Mouse (Mus musculus): ENCODE measurements around the gene Ubxn2a. TPM values are rescaled to one million over a fixed set of nuclear protein-coding genes. Genes with fewer than 3 reads are reported as not detected.
A peak's percentile ranks its signal among the peaks of the same experiment; 100 is the strongest.
"Not testable (repeated sequence)": the region's sequence is repeated elsewhere in the genome, so short reads cannot be mapped to it uniquely, and the experiment has no call there.

Gene Ubxn2a
- 31.6 and 32.3 TPM in 2 replicates for polyA plus RNA-seq (2015; fragmentation: Nextera tagmentation; extraction: Ambion mirVana)

DNA sequence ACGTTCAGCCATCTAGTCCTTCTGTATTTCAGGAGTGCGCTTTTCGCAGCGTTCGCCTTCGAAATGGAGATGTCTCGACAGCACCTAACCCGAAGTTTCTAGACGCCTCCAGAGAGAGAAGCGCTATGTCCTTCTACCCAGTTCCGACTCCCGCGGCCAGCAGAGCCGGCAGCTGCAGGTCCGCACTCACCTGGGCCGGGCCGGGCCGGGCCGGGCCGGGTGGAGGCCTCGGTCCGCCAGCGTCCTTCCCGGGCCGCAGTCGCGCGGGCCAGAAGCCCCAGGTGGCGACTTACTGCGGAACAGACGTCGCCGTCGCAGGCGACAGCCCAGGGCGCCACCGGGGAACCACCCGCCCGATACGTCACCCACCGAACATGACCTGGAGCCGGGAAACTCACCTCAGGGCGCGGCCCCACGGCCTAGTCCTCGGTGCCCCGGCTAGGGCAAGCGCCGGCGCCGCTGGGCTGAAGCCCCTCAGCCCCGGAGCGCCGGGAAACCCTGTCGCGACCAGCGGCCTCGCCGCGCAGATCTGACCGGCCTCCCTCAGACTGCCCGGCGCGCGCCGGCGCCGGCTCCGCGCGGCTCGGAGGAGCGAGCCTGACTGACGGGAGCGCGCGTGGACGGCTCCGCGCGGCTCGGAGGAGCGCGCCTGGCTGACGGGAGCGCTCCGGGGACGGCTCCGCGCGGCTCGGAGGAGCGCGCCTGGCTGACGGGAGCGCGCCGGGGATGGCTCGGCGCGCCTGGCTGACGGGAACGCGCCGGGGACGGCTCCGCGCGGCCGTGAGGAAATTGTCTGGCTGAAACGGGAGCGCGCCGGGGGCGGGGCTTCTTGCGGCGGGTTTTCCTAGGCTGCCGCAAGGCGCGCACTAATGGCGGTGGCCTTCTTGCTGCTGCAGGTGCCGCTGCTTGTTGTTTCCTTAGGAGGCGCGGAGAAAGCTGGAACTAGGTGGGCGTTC lies at the start of gene Ubxn2a:
TSS of gene Ubxn2a (minus strand) at position 755 of the 956 bp plus-strand sequence.
- Histone ChIP-seq H3K4me3 (replicated peaks) (peak within 1 kb of the TSS; percentile 80), H3K9ac (peak within 1 kb of the TSS; percentile 74), H3K27ac (peak within 1 kb of the TSS; percentile 86), H3K36me3 (no peaks in the 10 kb centered on the region), H3K27me3 (replicated peaks) (no peaks in the 10 kb centered on the region), H3K4me1 (no peaks in the 10 kb centered on the region), H3K9me3 (no peaks in the 10 kb centered on the region), H3K4me2 (peak within 1 kb of the TSS; percentile 88)
- peak; percentile 97 for ATAC-seq (ENCODE audit: insufficient read depth, low FRiP score, low read depth)
- under 1% methylated on average over 122 of the region's 125 CpGs for WGBS

DNA sequence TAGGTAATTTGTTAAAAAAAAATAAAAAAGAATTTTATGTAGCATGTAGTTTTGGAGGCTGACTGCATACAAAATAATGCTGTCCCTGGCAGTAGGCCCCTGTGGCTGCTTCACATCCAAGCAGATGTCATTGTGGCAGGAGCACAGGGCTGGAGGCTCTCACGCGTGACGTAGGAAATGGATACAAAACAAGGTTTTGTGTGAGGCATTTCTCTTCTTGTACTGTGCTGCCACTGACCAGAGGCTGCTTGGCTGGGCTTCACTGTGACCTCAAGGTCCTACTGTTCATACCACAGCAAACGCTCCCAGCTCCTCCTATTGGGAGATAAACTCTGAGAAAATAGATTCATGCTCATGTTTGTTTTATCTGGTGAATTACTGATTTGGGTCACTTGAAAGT lies 45.7 kb upstream of the Ubxn2a start:
- no peaks in the 10 kb centered on the region for H3K27me3 ChIP-seq (replicated peaks)
- H3K36me3 ChIP-seq = peaks cover 31% of the 10 kb centered on the region
- no peak overlapping the region for H3K4me2 ChIP-seq
- no peak overlapping the region for H3K9ac ChIP-seq
- no peak overlapping the region for H3K4me3 ChIP-seq (replicated peaks)
- no peaks in the 10 kb centered on the region for H3K4me1 ChIP-seq
- H3K9me3 ChIP-seq = no peaks in the 10 kb centered on the region
- WGBS = 77% methylated on average over 4 of the region's 4 CpGs
- no peak overlapping the region for H3K27ac ChIP-seq
- no peak for ATAC-seq (ENCODE audit: insufficient read depth, low FRiP score, low read depth)

DNA sequence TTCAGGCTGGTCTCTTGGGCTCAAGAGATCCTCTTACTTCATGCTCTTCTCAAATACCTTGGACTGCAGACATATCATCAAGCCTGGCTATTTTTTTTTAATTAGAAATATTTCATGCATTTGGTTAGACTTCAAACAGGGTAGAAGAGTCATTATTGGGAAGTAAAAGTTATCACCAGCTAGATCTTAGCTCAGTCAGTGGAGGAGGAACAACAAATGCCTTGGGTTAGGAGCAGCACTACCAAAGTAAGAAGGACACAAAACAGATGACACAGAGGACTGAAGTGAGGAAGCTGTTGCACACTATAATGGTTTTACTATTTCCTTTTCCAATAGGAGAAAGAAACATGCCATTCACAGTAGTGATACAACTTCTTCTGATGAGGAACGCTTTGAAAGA lies 44.8 kb upstream of the Ubxn2a start:
- Histone ChIP-seq H3K36me3 (peaks cover 34% of the 10 kb centered on the region), H3K4me3 (replicated peaks) (no peak overlapping the region), H3K27me3 (replicated peaks) (no peaks in the 10 kb centered on the region), H3K27ac (no peak overlapping the region), H3K4me1 (no peaks in the 10 kb centered on the region), H3K4me2 (no peak overlapping the region), H3K9ac (no peak overlapping the region), H3K9me3 (no peaks in the 10 kb centered on the region)
- WGBS = 90% methylated on average over 1 of the region's 1 CpGs
- ATAC-seq (ENCODE audit: insufficient read depth, low FRiP score, low read depth) = no peak

- no peaks in the 10 kb centered on the region for H3K36me3 ChIP-seq
- no peaks in the 10 kb centered on the region for H3K4me1 ChIP-seq
- no peak for ATAC-seq (ENCODE audit: insufficient read depth, low FRiP score, low read depth)
- no peak overlapping the region for H3K9ac ChIP-seq
- no peak overlapping the region for H3K4me2 ChIP-seq
- 89% methylated on average over 3 of the region's 3 CpGs for WGBS
- H3K4me3 ChIP-seq (replicated peaks) = no peak overlapping the region
- H3K9me3 ChIP-seq = no peaks in the 10 kb centered on the region
- H3K27ac ChIP-seq = no peak overlapping the region
- no peaks in the 10 kb centered on the region for H3K27me3 ChIP-seq (replicated peaks)
Measured at GRCm38 (mm10) chr12:4930820-4931548, 23.5 kb upstream of the Ubxn2a start.

DNA sequence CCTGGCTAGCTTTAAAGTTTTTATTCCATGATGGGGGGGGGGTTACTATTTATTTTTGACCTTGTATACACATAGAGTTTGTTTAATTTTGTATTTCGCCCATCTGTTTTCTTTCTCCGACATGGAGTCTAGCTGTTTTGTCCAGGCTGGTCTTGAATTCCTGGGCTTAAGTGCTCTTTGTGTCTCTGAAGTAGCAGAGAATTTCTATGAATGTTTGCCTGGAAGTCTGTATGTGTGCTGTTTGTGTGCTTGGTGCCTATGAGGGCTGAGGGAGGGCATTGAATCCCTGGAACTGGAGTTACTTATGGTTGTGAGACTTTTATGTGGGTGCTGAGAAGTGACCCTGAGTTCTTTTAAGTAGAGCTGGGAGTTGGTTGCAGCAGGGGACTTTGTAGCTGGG lies 20.7 kb upstream of the Ubxn2a start:
- WGBS = 54% methylated on average over 2 of the region's 2 CpGs

DNA sequence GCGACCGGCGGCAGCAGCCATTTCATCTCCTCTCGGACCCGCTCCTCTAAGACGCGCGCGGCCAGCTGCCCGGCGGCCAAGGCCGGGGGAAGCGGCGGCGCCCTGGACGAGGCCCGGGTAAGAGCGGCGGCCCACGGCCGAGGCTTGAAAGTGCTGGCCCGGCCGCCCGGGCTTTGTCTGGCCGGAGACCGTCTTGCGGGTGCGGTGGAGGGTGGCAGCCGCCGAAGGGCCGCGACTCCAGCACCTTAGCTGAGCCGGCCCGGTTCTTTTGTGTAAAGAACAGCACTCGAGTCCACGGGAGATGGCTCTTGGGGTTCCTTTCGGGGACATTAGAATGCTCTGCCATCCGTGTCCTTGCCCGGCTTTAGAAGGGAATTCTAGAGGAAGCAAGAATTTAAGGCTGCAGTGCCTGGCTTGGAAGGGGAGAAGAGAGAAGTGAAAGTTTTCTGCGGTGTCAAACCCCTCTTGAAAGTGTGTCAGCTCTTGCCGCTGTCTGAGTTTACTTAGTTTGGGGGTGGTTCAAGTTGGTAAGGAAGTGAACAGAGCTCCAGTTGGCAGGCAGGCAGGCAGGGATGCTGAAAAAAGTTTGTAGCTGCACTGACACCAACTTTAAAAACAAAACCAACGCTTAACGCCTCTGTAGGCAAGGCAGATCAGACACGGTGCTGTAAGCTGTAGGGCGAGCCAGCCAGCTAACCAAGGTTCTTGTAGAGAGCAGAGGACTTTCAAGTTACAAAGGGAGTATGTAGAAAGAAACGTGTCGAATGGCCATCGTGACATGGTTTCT lies 10.5 kb upstream of the Ubxn2a start:
- H3K27me3 ChIP-seq (replicated peaks) = no peaks in the 10 kb centered on the region
- peak overlapping the region; percentile 97 for H3K27ac ChIP-seq
- WGBS = under 1% methylated on average over 48 of the region's 48 CpGs
- H3K9me3 ChIP-seq = no peaks in the 10 kb centered on the region
- H3K4me1 ChIP-seq = peaks cover 7% of the 10 kb centered on the region; the same call in 1 of the 2 replicates
- peak; percentile 33; the same call in 1 of the 2 replicates for ATAC-seq (ENCODE audit: insufficient read depth, low FRiP score, low read depth)
- peak overlapping the region; percentile 62 for H3K4me2 ChIP-seq
- no peaks in the 10 kb centered on the region for H3K36me3 ChIP-seq
- H3K4me3 ChIP-seq (replicated peaks) = peak overlapping the region; percentile 88
- H3K9ac ChIP-seq = peak overlapping the region; percentile 89

More for the DNA sequence above, 20.7 kb upstream of the Ubxn2a start:
- no peaks in the 10 kb centered on the region for H3K9me3 ChIP-seq
- no peak overlapping the region for H3K27ac ChIP-seq
- no peaks in the 10 kb centered on the region for H3K36me3 ChIP-seq
- no peak for ATAC-seq (ENCODE audit: insufficient read depth, low FRiP score, low read depth)
- H3K9ac ChIP-seq = no peak overlapping the region
- H3K27me3 ChIP-seq (replicated peaks) = no peaks in the 10 kb centered on the region
- H3K4me1 ChIP-seq = no peaks in the 10 kb centered on the region
- H3K4me2 ChIP-seq = no peak overlapping the region
- H3K4me3 ChIP-seq (replicated peaks) = no peak overlapping the region

- ATAC-seq (ENCODE audit: insufficient read depth, low FRiP score, low read depth) = peak; percentile 98
- H3K9ac ChIP-seq = peak within 1 kb of the TSS; percentile 89
- WGBS = under 1% methylated on average over 83 of the region's 89 CpGs
Measured at GRCm38 (mm10) chr12:4916994-4917804, 9.7 kb upstream of the Ubxn2a start, which contains the start of gene Atad2b. Gene Atad2b, plus strand, starts transcription at chr12:4917353.

DNA sequence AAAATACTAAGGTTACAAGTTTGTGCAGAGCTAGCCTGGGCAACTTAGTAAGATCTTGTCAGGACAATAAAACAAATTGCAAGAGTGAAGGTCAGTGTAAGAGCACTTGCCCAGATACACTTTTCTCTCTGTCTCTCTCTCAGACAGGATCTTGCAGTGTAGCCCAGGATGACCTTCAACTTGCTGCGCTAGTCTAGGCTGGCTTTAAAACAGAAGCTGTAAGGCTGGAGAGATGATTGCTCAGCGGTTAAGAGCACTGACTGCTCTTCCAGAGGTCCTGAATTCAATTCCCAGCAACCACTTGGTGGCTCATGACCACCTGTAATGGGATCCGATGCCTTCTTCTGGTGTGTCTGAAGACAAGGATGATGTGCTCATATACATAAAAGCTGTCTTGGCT lies 7.4 kb upstream of the Ubxn2a start:
- no peak overlapping the region for H3K27ac ChIP-seq
- peaks cover 7% of the 10 kb centered on the region; the same call in 1 of the 2 replicates for H3K4me1 ChIP-seq
- no peaks in the 10 kb centered on the region for H3K9me3 ChIP-seq
- no peak overlapping the region for H3K4me3 ChIP-seq (replicated peaks)
- no peaks in the 10 kb centered on the region for H3K27me3 ChIP-seq (replicated peaks)
- ATAC-seq (ENCODE audit: insufficient read depth, low FRiP score, low read depth) = no peak
- no peak overlapping the region for H3K4me2 ChIP-seq
- WGBS = 84% methylated on average over 3 of the region's 3 CpGs
- H3K9ac ChIP-seq = no peak overlapping the region
- H3K36me3 ChIP-seq = no peaks in the 10 kb centered on the region

More at GRCm38 (mm10) chr12:4916994-4917804, 9.7 kb upstream of the Ubxn2a start, which contains the start of gene Atad2b:
- Histone ChIP-seq H3K4me2 (peak within 1 kb of the TSS; percentile 62), H3K27ac (peak within 1 kb of the TSS; percentile 97), H3K9me3 (no peaks in the 10 kb centered on the region), H3K4me1 (peaks cover 7% of the 10 kb centered on the region; the same call in 1 of the 2 replicates), H3K36me3 (no peaks in the 10 kb centered on the region), H3K27me3 (replicated peaks) (no peaks in the 10 kb centered on the region), H3K4me3 (replicated peaks) (peak within 1 kb of the TSS; percentile 88)

DNA sequence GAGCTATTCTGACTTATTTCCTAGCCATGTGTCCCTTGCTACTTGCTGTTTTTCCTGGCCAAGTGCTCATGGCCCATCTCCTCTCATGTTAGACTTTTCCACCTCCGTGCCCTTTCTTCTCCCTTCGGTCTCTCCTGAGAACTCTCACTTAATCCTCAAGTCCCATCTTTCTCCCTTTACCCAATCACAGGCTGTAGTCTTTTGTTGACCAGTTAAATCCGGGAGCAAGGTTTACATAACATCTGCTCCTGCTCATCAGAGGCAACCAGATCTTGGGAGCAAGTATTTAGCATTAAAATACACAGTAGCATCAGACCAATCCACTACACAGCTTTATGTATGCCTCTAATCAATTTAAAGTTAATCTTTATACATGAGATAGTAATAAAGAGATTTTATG lies 6.9 kb upstream of the Ubxn2a start:
- no peaks in the 10 kb centered on the region for H3K27me3 ChIP-seq (replicated peaks)
- WGBS = 49% methylated on average over 3 of the region's 3 CpGs
- no peaks in the 10 kb centered on the region for H3K9me3 ChIP-seq
- no peak for ATAC-seq (ENCODE audit: insufficient read depth, low FRiP score, low read depth)
- H3K36me3 ChIP-seq = no peaks in the 10 kb centered on the region
- H3K4me1 ChIP-seq = peaks cover 2% of the 10 kb centered on the region; the same call in 1 of the 2 replicates
- no peak overlapping the region for H3K9ac ChIP-seq
- no peak overlapping the region for H3K4me2 ChIP-seq
- H3K4me3 ChIP-seq (replicated peaks) = no peak overlapping the region
- no peak overlapping the region for H3K27ac ChIP-seq

DNA sequence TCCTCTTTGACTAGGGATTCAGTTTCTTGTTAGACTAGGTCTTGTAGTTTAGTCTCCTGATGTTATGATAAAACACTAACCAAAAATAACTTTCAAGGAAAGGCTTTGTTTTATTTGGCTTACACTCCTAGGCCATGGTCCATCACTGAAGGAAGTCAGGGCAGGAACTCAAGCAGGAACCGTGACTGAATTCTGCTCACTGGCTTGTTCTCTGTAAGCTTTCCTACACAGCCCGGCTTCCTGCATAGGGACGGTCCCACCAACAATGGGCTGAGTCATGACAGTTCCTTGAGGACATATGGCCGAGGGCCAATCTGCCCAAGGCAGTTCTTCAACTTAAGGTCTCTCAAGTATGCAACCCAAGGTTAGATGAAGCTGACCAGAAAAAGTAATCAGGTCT lies 4.2 kb upstream of the Ubxn2a start:
- no peaks in the 10 kb centered on the region for H3K4me1 ChIP-seq
- H3K27me3 ChIP-seq (replicated peaks) = no peaks in the 10 kb centered on the region
- H3K4me2 ChIP-seq = no peak overlapping the region
- H3K27ac ChIP-seq = no peak overlapping the region
- no peak overlapping the region for H3K4me3 ChIP-seq (replicated peaks)
- H3K36me3 ChIP-seq = no peaks in the 10 kb centered on the region
- 88% methylated on average over 4 of the region's 4 CpGs for WGBS
- no peaks in the 10 kb centered on the region for H3K9me3 ChIP-seq
- no peak for ATAC-seq (ENCODE audit: insufficient read depth, low FRiP score, low read depth)
- no peak overlapping the region for H3K9ac ChIP-seq

DNA sequence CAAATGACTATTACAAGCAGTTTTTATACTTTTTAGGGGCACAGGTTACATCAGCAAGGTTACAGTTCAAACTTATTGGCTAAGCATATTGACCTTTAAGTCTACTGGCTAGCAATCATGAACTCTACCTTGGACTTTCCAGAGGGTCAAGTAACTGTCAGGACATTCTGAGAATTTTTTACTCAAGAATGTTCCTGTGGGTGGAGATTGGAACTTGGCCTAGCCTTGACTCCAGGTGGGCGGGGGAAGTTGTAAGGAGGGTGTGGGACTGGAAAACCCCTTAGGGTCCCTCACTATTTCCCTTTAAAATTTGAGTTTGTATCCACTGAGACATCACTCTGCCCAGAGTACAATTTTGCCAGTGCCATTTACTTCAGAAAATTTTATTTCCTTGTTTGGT lies 3.0 kb upstream of the Ubxn2a start:
- H3K27me3 ChIP-seq (replicated peaks); H3K36me3 ChIP-seq; H3K4me3 ChIP-seq (replicated peaks); H3K9ac ChIP-seq; H3K4me1 ChIP-seq; H3K27ac ChIP-seq; H3K9me3 ChIP-seq; ATAC-seq (ENCODE audit: insufficient read depth, low FRiP score, low read depth); H3K4me2 ChIP-seq: not testable (repeated sequence)
- 72% methylated on average over 1 of the region's 1 CpGs for WGBS

Measured in stomach, embryonic 15.5 days (tissue).